8 mouse cellular contexts compared by ENCODE assay signal in the genomic region with DNA sequence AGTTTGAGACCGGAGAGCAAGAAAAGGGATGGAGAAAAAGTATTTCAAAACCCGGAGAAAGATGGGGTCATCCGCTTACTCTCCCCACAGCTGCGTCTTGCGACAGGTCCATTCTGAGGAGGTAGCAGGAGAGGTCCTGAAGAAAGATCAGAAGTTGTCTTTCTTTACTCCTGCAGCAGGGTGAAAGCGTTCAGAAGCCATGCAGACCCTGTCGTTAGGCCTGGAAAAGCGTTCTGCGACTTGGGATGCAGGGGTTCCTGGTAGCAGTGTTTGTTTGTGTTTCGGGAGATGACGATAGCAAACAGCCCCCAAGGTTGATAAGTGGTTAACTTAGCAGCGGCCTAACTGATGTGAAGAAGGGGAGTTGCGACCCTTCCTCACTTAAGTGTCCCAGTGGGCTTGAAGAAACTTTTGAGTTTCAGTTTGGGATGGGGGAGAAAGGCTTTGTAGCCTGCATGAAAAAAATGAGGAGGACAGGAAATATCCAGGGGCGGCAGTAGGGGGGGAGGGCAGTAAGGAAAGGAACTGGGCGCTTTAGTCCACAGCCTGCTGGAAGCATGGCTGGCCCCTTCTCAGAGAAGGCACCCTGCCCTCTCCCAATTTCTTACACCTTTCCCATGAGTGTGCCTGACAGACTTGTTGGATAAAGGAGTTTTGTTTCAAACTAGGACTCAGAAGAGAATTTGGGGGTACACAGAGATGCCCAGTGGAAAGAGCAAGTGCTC. TPM values are rescaled to one million over a fixed set of nuclear protein-coding genes. Genes with fewer than 3 reads are reported as not detected.
DNase-seq lines count a peak whose midpoint lies in the region; ATAC-seq lines count a peak whose summit lies in the region.

No protein-coding gene starts in this region.

- ATAC-seq in hindbrain, embryonic 13.5 days (ENCODE audit: low FRiP score), result no peak
- ATAC-seq in cerebellum, adult (ENCODE audit: insufficient number of reproducible peaks, low FRiP score, low TSS enrichment), result no peak
- no peak for ATAC-seq in CD4-positive, CD25-positive, alpha-beta regulatory T cell, adult 4 months

- H3K27ac ChIP-seq in hindbrain, embryonic 13.5 days, result no peak overlapping the region
- H3K27ac ChIP-seq in midbrain, embryonic 10.5 days (replicated peaks), result peak overlapping the region; percentile 99

- peak overlapping the region; percentile 99 for H3K9ac ChIP-seq in hindbrain, embryonic 13.5 days

- H3K27me3 ChIP-seq in hindbrain, embryonic 13.5 days, result no peaks in the 10 kb centered on the region
- no peaks in the 10 kb centered on the region for H3K27me3 ChIP-seq in midbrain, embryonic 10.5 days (ENCODE audit: low read depth, poor library complexity, severe bottlenecking)

- peak overlapping the region; percentile 69 for H3K4me2 ChIP-seq in hindbrain, embryonic 13.5 days

- WGBS in hindbrain, embryonic 13.5 days, result 2% methylated on average over 15 of the region's 15 CpGs
- 5% methylated on average over 15 of the region's 15 CpGs for WGBS in midbrain, embryonic 10.5 days

- no peaks in the 10 kb centered on the region for H3K9me3 ChIP-seq in hindbrain, embryonic 13.5 days
- no peaks in the 10 kb centered on the region for H3K9me3 ChIP-seq in midbrain, embryonic 10.5 days (replicated peaks)

- no peaks in the 10 kb centered on the region for H3K36me3 ChIP-seq in hindbrain, embryonic 13.5 days
- peaks cover 6% of the 10 kb centered on the region; the same call in 1 of the 2 replicates for H3K36me3 ChIP-seq in midbrain, embryonic 10.5 days

- peak; percentile 55 for DNase-seq in heart, adult 11 months
- no peak for DNase-seq in heart, adult 18-20 months
- peak; percentile 18 for DNase-seq in adipocyte (ENCODE audit: low spot score)
- DNase-seq in midbrain, embryonic 10.5 days (ENCODE audit: low spot score), result no peak
- DNase-seq in right cerebral cortex, adult 2 months (ENCODE audit: low spot score in 2 of 2), result no peak

- H3K4me3 ChIP-seq in hindbrain, embryonic 13.5 days, result peak overlapping the region; percentile 79
- H3K4me3 ChIP-seq in midbrain, embryonic 10.5 days, result peak overlapping the region; percentile 92

- H3K4me1 ChIP-seq in hindbrain, embryonic 13.5 days (replicated peaks), result peaks cover 63% of the 10 kb centered on the region
- H3K4me1 ChIP-seq in midbrain, embryonic 10.5 days, result peaks cover 65% of the 10 kb centered on the region

RNA-seq across cellular contexts. Expression of gene Msantd3, which starts 2.0 kb away (rescaled TPM):
- total RNA-seq in heart, adult 18-20 months (2021), result 10 to 100 TPM; 18.2 to 19.6 TPM
- 33.4 and 39.0 TPM in 2 replicates for polyA plus RNA-seq in hindbrain, embryonic 13.5 days (2015; fragmentation: Nextera tagmentation; extraction: Ambion mirVana)
- polyA plus RNA-seq in midbrain, embryonic 10.5 days (2016; fragmentation: Nextera tagmentation; extraction: Ambion mirVana), result 69.1 and 71.2 TPM in 2 replicates
- not detected for polyA plus RNA-seq in CD4-positive, CD25-positive, alpha-beta regulatory T cell, adult 4 months (2017; shearing (Covaris generic))

RNA-seq across cellular contexts. Expression of gene Tmeff1, which starts 43.3 kb away (rescaled TPM):
- 10 to 100 TPM; 10.7 TPM for total RNA-seq in heart, adult 18-20 months (2021)
- 247 and 272 TPM in 2 replicates for polyA plus RNA-seq in hindbrain, embryonic 13.5 days (2015; fragmentation: Nextera tagmentation; extraction: Ambion mirVana)
- 90.3 and 136 TPM in 2 replicates for polyA plus RNA-seq in midbrain, embryonic 10.5 days (2016; fragmentation: Nextera tagmentation; extraction: Ambion mirVana)
- polyA plus RNA-seq in CD4-positive, CD25-positive, alpha-beta regulatory T cell, adult 4 months (2017; shearing (Covaris generic)), result under 1 TPM in 1 of 2 experiments, not detected in 1; 0.34 TPM

Comparison
In these comparisons a context has a peak if more than half of its experiments do, and no peak if none do; other contexts are left out.
1. DNase-seq: peak in heart, adult 11 months (single experiment) and adipocyte (single experiment); none in heart, adult 18-20 months (0 of 2), midbrain, embryonic 10.5 days (single experiment) and right cerebral cortex, adult 2 months (0 of 2).
2. RNA of gene Msantd3, which starts 2.0 kb away (polyA plus RNA-seq): 69.1 to 71.2 TPM in midbrain, embryonic 10.5 days and 33.4 to 39.0 TPM in hindbrain, embryonic 13.5 days; not detected in CD4-positive, CD25-positive, alpha-beta regulatory T cell, adult 4 months; every median in the first group is over 10 times any median in the second.
3. RNA of gene Tmeff1, which starts 43.3 kb away (polyA plus RNA-seq): 247 to 272 TPM in hindbrain, embryonic 13.5 days and 90.3 to 136 TPM in midbrain, embryonic 10.5 days; 0.34 TPM in CD4-positive, CD25-positive, alpha-beta regulatory T cell, adult 4 months; every median in the first group is over 10 times any median in the second.